ENCODE assay signal across 26 mouse cellular contexts in genomic region chr7:24396832-24397231, GRCm38 (mm10). TPM values are rescaled to one million over a fixed set of nuclear protein-coding genes. Genes with fewer than 3 reads are reported as not detected.
DNase-seq lines count a peak whose midpoint lies in the region; ATAC-seq and TF ChIP-seq lines count a peak whose summit lies in the region.
"Had no signal": no experiment of that assay in that cellular context is flagged by ENCODE, and none has a peak within 500 bp of the region (broad histone marks: within the 10 kb centered on the region; RNA-seq: fewer than 3 reads in every experiment).

No protein-coding gene starts in this region.

- TF ChIP-seq CTCF in intestine, postnatal 0 days (IDR thresholded peaks at IDR 0.05; ENCODE audit: low read depth): no peak
- TF ChIP-seq CTCF in G1E (IDR thresholded peaks at IDR 0.05; ENCODE audit: low read depth, low read length): no peak

- H3K9ac ChIP-seq in intestine, embryonic 15.5 days: 0 out of 2 replicates have a peak overlapping the region, but pooled peaks have one; percentile 3
- H3K9ac ChIP-seq in intestine, postnatal 0 days (ENCODE audit: low read depth, low read length): no peak overlapping the region
- H3K9ac ChIP-seq in liver, embryonic 13.5 days: peak overlapping the region; percentile 65
- H3K9ac ChIP-seq: embryonic facial prominence, embryonic 15.5 days; forebrain, embryonic 15.5 days; heart, embryonic 12.5 days had no signal

- H3K36me3 ChIP-seq in intestine, embryonic 15.5 days: no peaks in the 10 kb centered on the region
- H3K36me3 ChIP-seq in intestine, postnatal 0 days (ENCODE audit: control insufficient read depth, insufficient read depth): no peaks in the 10 kb centered on the region
- H3K36me3 ChIP-seq in G1E (replicated peaks): peaks cover 32% of the 10 kb centered on the region
- H3K36me3 ChIP-seq in erythroblast, embryonic 14.5 days (ENCODE audit: control insufficient read depth): peaks cover 57% of the 10 kb centered on the region
- peaks cover 15% of the 10 kb centered on the region for H3K36me3 ChIP-seq in liver, embryonic 13.5 days
- H3K36me3 ChIP-seq: embryonic facial prominence, embryonic 15.5 days; forebrain, embryonic 15.5 days; heart, embryonic 12.5 days had no signal

- H3K9me3 ChIP-seq in intestine, embryonic 15.5 days: no peaks in the 10 kb centered on the region
- H3K9me3 ChIP-seq in intestine, postnatal 0 days (ENCODE audit: control insufficient read depth): no peaks in the 10 kb centered on the region
- H3K9me3 ChIP-seq in G1E (replicated peaks): no peaks in the 10 kb centered on the region
- H3K9me3 ChIP-seq in erythroblast, embryonic 14.5 days (ENCODE audit: control insufficient read depth, low read length): peaks cover under 1% of the 10 kb centered on the region; the same call in 1 of the 2 replicates
- no peaks in the 10 kb centered on the region for H3K9me3 ChIP-seq in liver, embryonic 13.5 days (replicated peaks)
- H3K9me3 ChIP-seq: embryonic facial prominence, embryonic 15.5 days; forebrain, embryonic 15.5 days; heart, embryonic 12.5 days; midbrain, embryonic 10.5 days had no signal

- H3K4me3 ChIP-seq in intestine, embryonic 15.5 days (replicated peaks): no peak overlapping the region
- H3K4me3 ChIP-seq in intestine, postnatal 0 days (ENCODE audit: low read depth, low read length): no peak overlapping the region
- H3K4me3 ChIP-seq in G1E (ENCODE audit: low read depth, low read length): peak overlapping the region; percentile 50; the same call in 1 of the 2 replicates
- H3K4me3 ChIP-seq in erythroblast, embryonic 14.5 days (replicated peaks): peak overlapping the region; percentile 62
- H3K4me3 ChIP-seq in liver, embryonic 13.5 days (replicated peaks): peak overlapping the region; percentile 22
- H3K4me3 ChIP-seq: embryonic facial prominence, embryonic 15.5 days; forebrain, embryonic 15.5 days; heart, embryonic 12.5 days; midbrain, embryonic 10.5 days; myocyte had no signal

- no peak overlapping the region for H3K4me2 ChIP-seq in intestine, embryonic 15.5 days (replicated peaks)
- H3K4me2 ChIP-seq in intestine, postnatal 0 days (replicated peaks; ENCODE audit: low read depth): no peak overlapping the region
- H3K4me2 ChIP-seq in liver, embryonic 13.5 days: peak overlapping the region; percentile 80
- H3K4me2 ChIP-seq: embryonic facial prominence, embryonic 15.5 days; forebrain, embryonic 15.5 days; heart, embryonic 12.5 days had no signal

- H3K4me1 ChIP-seq in intestine, embryonic 15.5 days (replicated peaks): 0 out of 2 replicates have a peak, but pooled peaks cover 11% of the 10 kb centered on the region
- no peaks in the 10 kb centered on the region for H3K4me1 ChIP-seq in intestine, postnatal 0 days (replicated peaks; ENCODE audit: control insufficient read depth, insufficient read depth, low read length)
- H3K4me1 ChIP-seq in G1E (ENCODE audit: insufficient read depth, low read depth, low read length): peaks cover 74% of the 10 kb centered on the region
- peaks cover 84% of the 10 kb centered on the region for H3K4me1 ChIP-seq in erythroblast, embryonic 14.5 days (ENCODE audit: control insufficient read depth)
- H3K4me1 ChIP-seq in liver, embryonic 13.5 days (replicated peaks): peaks cover 86% of the 10 kb centered on the region

- ATAC-seq in intestine, embryonic 15.5 days: no peak
- no peak for ATAC-seq in intestine, postnatal 0 days
- peak; percentile 38 for ATAC-seq in G1E (ENCODE audit: extremely low read depth, insufficient number of reproducible peaks, low FRiP score, poor library complexity, severe bottlenecking)
- ATAC-seq in liver, embryonic 13.5 days (ENCODE audit: low read depth): peak; percentile 22
- ATAC-seq: activated CD4-positive, CD25-positive, alpha-beta regulatory T cell, adult 4 months; forebrain, embryonic 15.5 days; hindbrain, postnatal 0 days; lung, postnatal 0 days; Patski had no signal

- 62% methylated on average over 11 of the region's 11 CpGs for WGBS in intestine, embryonic 15.5 days
- WGBS in intestine, postnatal 0 days: 68% methylated on average over 11 of the region's 11 CpGs
- WGBS in liver, embryonic 13.5 days (ENCODE audit: insufficient replicate concordance): 26% methylated on average over 11 of the region's 11 CpGs

- H3K27me3 ChIP-seq in intestine, embryonic 15.5 days (replicated peaks): no peaks in the 10 kb centered on the region
- no peaks in the 10 kb centered on the region for H3K27me3 ChIP-seq in intestine, postnatal 0 days (replicated peaks; ENCODE audit: control insufficient read depth, insufficient read depth, low read length)
- no peaks in the 10 kb centered on the region for H3K27me3 ChIP-seq in G1E (ENCODE audit: insufficient read depth, low read length)
- H3K27me3 ChIP-seq in erythroblast, embryonic 14.5 days (ENCODE audit: control insufficient read depth): no peaks in the 10 kb centered on the region
- no peaks in the 10 kb centered on the region for H3K27me3 ChIP-seq in liver, embryonic 13.5 days
- H3K27me3 ChIP-seq: embryonic facial prominence, embryonic 15.5 days; forebrain, embryonic 15.5 days; heart, embryonic 12.5 days; Patski had no signal

- peak; percentile 30 for DNase-seq in G1E (ENCODE audit: low spot score)
- no peak for DNase-seq in liver, embryonic 13.5 days
- no peak for DNase-seq in right cerebral cortex, adult 18-20 months
- DNase-seq in yolk sac, embryonic 10.5 days (ENCODE audit: low spot score): no peak
- no peak for DNase-seq in adrenal gland, postnatal 14 days
- DNase-seq: adrenal gland, postnatal 25 days; cerebellum, adult 8-10 months; heart, postnatal 36 days; kidney, adult 8-10 months; spleen, adult 18-20 months had no signal

- no peak overlapping the region for H3K27ac ChIP-seq in intestine, embryonic 15.5 days
- H3K27ac ChIP-seq in intestine, postnatal 0 days (ENCODE audit: low read depth, low read length): no peak overlapping the region
- peak overlapping the region; percentile 99 for H3K27ac ChIP-seq in liver, embryonic 13.5 days
- H3K27ac ChIP-seq: embryonic facial prominence, embryonic 15.5 days; forebrain, embryonic 15.5 days; hindbrain, postnatal 0 days; midbrain, embryonic 10.5 days had no signal

RNA-seq across cellular contexts. Expression of gene Smg9, which starts 2.6 kb away (rescaled TPM):
- 19.6 and 21.8 TPM in 2 replicates for polyA plus RNA-seq in intestine, embryonic 15.5 days (2015; fragmentation: Nextera tagmentation; extraction: Ambion mirVana)
- polyA plus RNA-seq in intestine, postnatal 0 days (2015; fragmentation: Nextera tagmentation; extraction: Ambion mirVana): 14.0 and 15.1 TPM in 2 replicates
- total RNA-seq in G1E (2014; fragmentation: Nextera tagmentation) (21.7 and 77.3 TPM in 2 replicates), G1E (2017) (16.1 and 19.1 TPM in 2 replicates)
- polyA plus RNA-seq in G1E (2012): 61.5 and 67.4 TPM in 2 replicates
- polyA plus RNA-seq in erythroblast, embryonic 14.5 days (2012): 16.4 and 18.4 TPM in 2 replicates
- 15.2 and 16.5 TPM in 2 replicates for polyA plus RNA-seq in liver, embryonic 13.5 days (2015; fragmentation: Nextera tagmentation; extraction: Ambion mirVana)
- 17.3 and 26.7 TPM in 2 replicates for total RNA-seq in adrenal gland, postnatal 14 days (2021)

RNA-seq across cellular contexts. Expression of gene Kcnn4, which starts 26.8 kb away (rescaled TPM):
- 2.7 and 3.4 TPM in 2 replicates for polyA plus RNA-seq in intestine, embryonic 15.5 days (2015; fragmentation: Nextera tagmentation; extraction: Ambion mirVana)
- 3.2 and 3.7 TPM in 2 replicates for polyA plus RNA-seq in intestine, postnatal 0 days (2015; fragmentation: Nextera tagmentation; extraction: Ambion mirVana)
- total RNA-seq in G1E (2014; fragmentation: Nextera tagmentation): 14.0 and 40.3 TPM in 2 replicates
- total RNA-seq in G1E (2017): 20.4 and 22.9 TPM in 2 replicates
- polyA plus RNA-seq in G1E (2012): 66.2 and 70.4 TPM in 2 replicates
- polyA plus RNA-seq in erythroblast, embryonic 14.5 days (2012): 56.1 and 61.3 TPM in 2 replicates
- polyA plus RNA-seq in liver, embryonic 13.5 days (2015; fragmentation: Nextera tagmentation; extraction: Ambion mirVana): 126 and 128 TPM in 2 replicates
- 4.9 and 7.3 TPM in 2 replicates for total RNA-seq in adrenal gland, postnatal 14 days (2021)
- polyA plus RNA-seq: Patski had no signal

RNA-seq across cellular contexts. Expression of gene Lypd5, which starts 47.8 kb away (rescaled TPM):
- not detected in 2 replicates for polyA plus RNA-seq in intestine, embryonic 15.5 days (2015; fragmentation: Nextera tagmentation; extraction: Ambion mirVana)
- not detected in 2 replicates for polyA plus RNA-seq in intestine, postnatal 0 days (2015; fragmentation: Nextera tagmentation; extraction: Ambion mirVana)
- total RNA-seq in G1E (2014; fragmentation: Nextera tagmentation) (not detected in 2 replicates), G1E (2017) (not detected in 2 replicates)
- polyA plus RNA-seq in G1E (2012): not detected in 2 replicates
- 0.02 TPM in 1 of 2 replicates, not detected in the other for polyA plus RNA-seq in erythroblast, embryonic 14.5 days (2012)
- not detected in 2 replicates for polyA plus RNA-seq in liver, embryonic 13.5 days (2015; fragmentation: Nextera tagmentation; extraction: Ambion mirVana)
- not detected in 2 replicates for total RNA-seq in adrenal gland, postnatal 14 days (2021)
- total RNA-seq: adrenal gland, postnatal 25 days; gastrocnemius, adult 18-20 months; heart, postnatal 36 days; hindbrain, postnatal 0 days had no signal
- polyA plus RNA-seq: activated CD4-positive, CD25-positive, alpha-beta regulatory T cell, adult 4 months; cortical plate, adult 2 months; forebrain, embryonic 15.5 days; heart, embryonic 12.5 days; lung, postnatal 0 days; midbrain, embryonic 10.5 days; myocyte; Patski; stomach, embryonic 14.5 days had no signal

RNA-seq across cellular contexts. Expression of gene Irgc1, which starts 55.3 kb away (rescaled TPM):
- not detected in 2 replicates for polyA plus RNA-seq in intestine, embryonic 15.5 days (2015; fragmentation: Nextera tagmentation; extraction: Ambion mirVana)
- polyA plus RNA-seq in intestine, postnatal 0 days (2015; fragmentation: Nextera tagmentation; extraction: Ambion mirVana): not detected in 2 replicates
- total RNA-seq in G1E (2014; fragmentation: Nextera tagmentation) (2.0 TPM in 1 of 2 replicates, not detected in the other), G1E (2017) (0.33 TPM in 1 of 2 replicates, not detected in the other)
- 0.06 and 0.09 TPM in 2 replicates for polyA plus RNA-seq in G1E (2012)
- polyA plus RNA-seq in erythroblast, embryonic 14.5 days (2012): not detected in 2 replicates
- not detected in 2 replicates for polyA plus RNA-seq in liver, embryonic 13.5 days (2015; fragmentation: Nextera tagmentation; extraction: Ambion mirVana)
- total RNA-seq in adrenal gland, postnatal 14 days (2021): not detected in 2 replicates
- total RNA-seq: adrenal gland, postnatal 25 days; gastrocnemius, adult 18-20 months; heart, postnatal 36 days; hindbrain, postnatal 0 days had no signal
- polyA plus RNA-seq: activated CD4-positive, CD25-positive, alpha-beta regulatory T cell, adult 4 months; embryonic facial prominence, embryonic 15.5 days; forebrain, embryonic 15.5 days; heart, embryonic 12.5 days; hindbrain, postnatal 0 days; limb, embryonic 14.5 days; midbrain, embryonic 10.5 days; Patski; stomach, embryonic 14.5 days had no signal

Comparison
In these comparisons a context has a peak if more than half of its experiments do, and no peak if none do; other contexts are left out.
1. ATAC-seq: peak in G1E (single experiment) and liver, embryonic 13.5 days (single experiment); none in intestine, embryonic 15.5 days (single experiment) and intestine, postnatal 0 days (single experiment).
2. H3K4me3 ChIP-seq: peak in G1E (single experiment), erythroblast, embryonic 14.5 days (single experiment) and liver, embryonic 13.5 days (single experiment); none in intestine, embryonic 15.5 days (single experiment) and intestine, postnatal 0 days (single experiment).
3. RNA of gene Kcnn4, which starts 26.8 kb away (polyA plus RNA-seq): 126 to 128 TPM in liver, embryonic 13.5 days, 66.2 to 70.4 TPM in G1E and 56.1 to 61.3 TPM in erythroblast, embryonic 14.5 days; 3.2 to 3.7 TPM in intestine, postnatal 0 days and 2.7 to 3.4 TPM in intestine, embryonic 15.5 days; every median in the first group is over 10 times any median in the second.